Mouse (Mus musculus) C3H10T1/2 (cell line): Measurements from ENCODE around the gene Gm8439. TPM values are rescaled to one million over a fixed set of nuclear protein-coding genes. Genes with fewer than 3 reads are reported as not detected.

Experiments used
- polyA plus RNA-seq, 2 experiments: library from polyadenylated mRNA; unstranded; fragments of >200 nt; fragmentation: generic; extraction: Trizol; gene quantifications; one replicate each; pipeline ENCODE4 v1.2.1; 2012; ENCODE audit warnings: missing spikeins in 2 of 2

The Gm8439 gene
- polyA plus RNA-seq: not detected

GRCm38 (mm10) chr4:120588445-120588844 lies at the start of gene Gm8439:
Gm8439 (plus strand) TSS chr4:120588745.

DNA sequence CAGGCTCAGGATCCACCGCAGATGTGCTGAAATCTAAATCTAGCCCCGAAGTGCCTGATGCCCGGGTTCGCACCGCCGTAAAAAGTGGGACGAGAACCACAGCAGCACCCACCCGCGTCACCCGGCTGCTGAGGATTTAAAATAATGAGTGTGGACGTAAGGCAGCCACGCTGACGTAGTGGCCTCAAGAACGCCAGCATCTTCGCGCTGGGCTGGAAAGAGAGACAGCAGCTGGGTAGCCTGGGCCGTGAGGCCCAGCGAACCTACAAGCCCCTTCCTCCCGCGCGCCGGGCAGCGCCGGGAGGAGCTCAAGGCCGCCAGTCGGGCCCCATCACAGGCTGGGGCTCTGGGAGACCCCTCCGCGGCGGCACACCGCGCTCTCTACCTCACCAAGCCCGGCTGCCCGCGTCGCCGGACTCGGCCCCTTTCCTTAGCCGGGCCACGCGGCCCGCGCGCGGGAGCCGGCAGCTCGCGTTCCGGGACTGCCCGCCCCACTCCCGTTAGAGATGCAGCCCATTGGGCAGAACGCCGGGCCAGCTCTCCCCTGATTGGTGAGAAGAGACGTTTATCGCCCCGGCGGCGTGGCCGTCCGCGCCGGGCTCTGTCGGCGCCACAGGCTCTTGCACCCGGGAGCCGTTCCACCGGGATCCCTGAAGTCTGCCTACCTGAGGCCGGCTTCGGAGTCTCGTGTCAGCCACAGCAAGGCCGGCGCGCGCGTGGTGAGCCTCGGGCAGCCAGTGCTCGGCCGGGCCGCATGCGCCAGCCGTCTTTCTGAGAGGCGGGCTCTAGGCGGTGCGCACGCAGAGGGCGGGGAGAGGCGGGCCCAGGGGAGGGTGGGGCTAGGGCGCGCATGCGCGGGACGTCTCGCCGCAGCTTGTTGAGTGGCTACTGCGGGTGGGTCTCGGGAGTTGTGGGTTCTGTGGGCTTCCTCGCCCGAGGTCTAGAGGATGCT lies 18.8 kb upstream of the Gm8439 start, which contains the start of gene Ctps:
TSS of gene Ctps (minus strand) at position 791 of the 952 bp plus-strand sequence.

Other genes with a start within 250 kb of the Gm8439 start
- 10 to 100 TPM; 26.2 to 30.3 TPM for gene Scmh1, start 183.5 kb upstream of the Gm8439 start, polyA plus RNA-seq
- under 1 TPM in 1 of 2 experiments, not detected in 1; 0.04 TPM for gene Slfnl1, start 56.5 kb upstream of the Gm8439 start, polyA plus RNA-seq
- 10 to 100 TPM; 15.5 to 16.7 TPM for gene Ctps, start 18.5 kb upstream of the Gm8439 start, polyA plus RNA-seq
- under 1 TPM in 1 of 2 experiments, not detected in 1; 0.05 TPM for gene Cited4, start 77.8 kb downstream of the Gm8439 start, polyA plus RNA-seq
- gene Kcnq4, start 159.9 kb downstream of the Gm8439 start, polyA plus RNA-seq: under 1 TPM in 1 of 2 experiments, not detected in 1; 0.25 TPM
- gene Nfyc, start 242.8 kb downstream of the Gm8439 start, polyA plus RNA-seq: 10 to 100 TPM; 25.9 to 54.8 TPM